Mouse (Mus musculus) cerebellum, adult 2 months (tissue): Measurements from ENCODE around the gene Amz1. TPM values are rescaled to one million over a fixed set of nuclear protein-coding genes. Genes with fewer than 3 reads are reported as not detected.

ENCODE experiments used
- DNase-seq, 2 experiments: peaks; one replicate each; pipeline ENCODE4 v3.0.0; 2021
- H3K27ac ChIP-seq: fragments of 200-500 bp; 2 replicates; pipeline ENCODE4 v1.5.1; 2012; ENCODE audit warnings: low read length, control low read depth, inconsistent platforms; ENCODE audit not compliant: insufficient read depth
- H3K27me3 ChIP-seq: fragments of 200-500 bp; 2 replicates; pipeline ENCODE4 v1.6.1; 2012; ENCODE audit warnings: inconsistent platforms, mild to moderate bottlenecking, low read length, moderate library complexity; ENCODE audit not compliant: control insufficient read depth, insufficient read depth
- H3K4me1 ChIP-seq: fragments of 200-500 bp; 2 replicates; pipeline ENCODE4 v1.6.1; 2011; ENCODE audit warnings: low read length; ENCODE audit not compliant: control insufficient read depth, insufficient read depth
- H3K4me3 ChIP-seq: fragments of 200-500 bp; replicated peaks from 2 replicates; pipeline ENCODE3; 2011; ENCODE audit warnings: mild to moderate bottlenecking, low read depth, low read length, control low read depth; ENCODE audit not compliant: insufficient read depth
- CTCF ChIP-seq: fragments of 200-500 bp; IDR thresholded peaks from 2 replicates; pipeline ENCODE4 v1.5.1; 2011; ENCODE audit warnings: low read depth, mild to moderate bottlenecking, control low read depth, low read length, moderate library complexity, borderline replicate concordance; ENCODE audit not compliant: insufficient read depth
- POLR2A ChIP-seq: fragments of 200-500 bp; IDR thresholded peaks from 2 replicates; pipeline ENCODE4 v1.6.1; 2011; ENCODE audit warnings: low read length, control low read depth, borderline replicate concordance; ENCODE audit not compliant: insufficient read depth
- WGBS: fragments of 180-500 bp; shearing (Covaris S2); methylation state at CpG from one replicate; pipeline ENCODE4 v1.1.7; 2018; 5-methylcytosine and 5-hydroxymethylcytosine counted together
- polyA plus RNA-seq: library from polyadenylated mRNA; depleted of rRNA; stranded (reverse); fragments of >200 nt; gene quantifications from 2 replicates; pipeline ENCODE4 v1.2.3, GENCODE M21; 2012

Gene Amz1
- polyA plus RNA-seq, 1 experiment, result 4.6 TPM

DNA sequence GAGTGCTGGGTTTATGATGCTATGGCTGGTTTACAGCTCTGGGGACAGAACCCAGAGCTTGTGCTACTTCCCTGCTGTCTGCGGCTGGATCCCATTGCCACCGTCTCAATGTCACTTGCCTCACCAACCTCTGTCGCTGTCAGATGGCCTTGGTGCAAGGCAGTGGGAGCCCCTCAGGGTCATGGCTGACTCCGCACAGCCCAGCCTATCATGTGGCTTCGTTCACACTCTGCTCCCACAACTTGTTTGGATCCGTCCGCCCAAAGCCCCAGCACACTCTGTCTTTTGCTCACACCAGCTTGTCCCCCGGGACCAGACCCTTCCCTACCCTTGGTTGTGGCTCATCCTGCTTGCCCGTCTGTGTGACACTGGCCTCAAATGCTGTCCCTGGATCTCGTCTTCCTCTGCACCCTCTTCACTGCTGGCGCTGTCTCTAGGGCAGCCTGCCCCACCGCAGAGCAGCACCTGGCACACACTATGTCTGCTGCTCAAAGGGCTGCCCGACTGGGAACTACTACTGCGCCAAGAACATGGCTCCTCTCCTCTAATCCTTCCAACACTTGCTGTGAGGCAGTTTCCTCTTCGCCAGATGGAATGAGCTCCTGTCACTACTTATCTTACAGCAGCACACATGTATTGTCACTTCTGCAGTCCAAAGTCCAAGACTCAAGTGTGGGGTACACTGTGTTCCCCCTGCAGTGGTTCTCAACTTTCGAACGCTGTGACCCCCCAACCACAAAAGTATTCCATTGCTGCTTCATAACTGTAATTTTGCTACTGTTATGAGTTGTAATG lies 3.2 kb downstream of the Amz1 start:
- 30% methylated on average over 17 of the region's 17 CpGs for WGBS
- Histone ChIP-seq H3K4me3 (no peak overlapping the region), H3K27me3 (no peaks in the 10 kb centered on the region), H3K27ac (no peak overlapping the region), H3K4me1 (no peaks in the 10 kb centered on the region; the same call in 1 of the 2 replicates)
- DNase-seq, result no peak
- TF ChIP-seq POLR2A (no peak), CTCF (no peak)

DNA sequence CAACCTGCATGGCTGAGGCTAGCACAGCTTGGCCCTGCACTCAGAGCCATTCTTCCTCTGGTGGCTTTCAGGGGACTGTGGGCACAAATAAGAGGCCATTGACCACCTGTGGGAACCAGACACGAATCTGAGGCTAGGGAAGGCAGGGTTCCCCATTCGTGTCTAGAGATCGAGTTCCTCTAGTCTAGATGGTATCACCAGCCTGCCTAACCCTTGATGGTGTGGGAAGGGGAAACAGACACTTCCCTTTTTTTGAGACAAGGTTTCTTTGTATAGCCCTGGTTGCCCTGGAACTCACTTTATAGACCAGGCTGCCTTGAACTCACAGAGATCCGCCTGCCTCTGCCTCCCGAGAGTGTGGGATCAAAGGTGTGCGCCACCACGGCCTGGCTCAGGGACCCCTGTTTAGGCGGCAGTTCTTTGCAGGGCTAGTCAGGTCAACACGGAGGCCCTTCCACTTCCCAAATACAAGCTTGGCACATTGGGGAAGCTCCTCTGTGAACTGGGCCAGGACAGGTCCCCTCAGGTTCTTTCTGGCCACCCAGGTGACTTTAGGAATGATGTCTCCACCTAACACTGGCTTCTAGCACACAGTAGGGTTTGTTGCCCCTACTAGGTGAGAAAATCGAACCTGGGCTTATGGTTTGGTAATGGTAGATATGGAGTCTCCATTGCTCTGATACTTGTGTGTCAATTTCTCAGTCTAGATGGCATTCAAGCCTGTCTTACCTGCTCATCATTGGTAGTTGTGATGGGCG lies 7.3 kb downstream of the Amz1 start:
- Histone ChIP-seq H3K4me3 (no peak overlapping the region), H3K4me1 (peaks cover 3% of the 10 kb centered on the region; the same call in 1 of the 2 replicates), H3K27me3 (no peaks in the 10 kb centered on the region), H3K27ac (no peak overlapping the region)
- no peak for DNase-seq
- WGBS, result 91% methylated on average over 11 of the region's 11 CpGs
- TF ChIP-seq POLR2A (no peak), CTCF (no peak)

DNA sequence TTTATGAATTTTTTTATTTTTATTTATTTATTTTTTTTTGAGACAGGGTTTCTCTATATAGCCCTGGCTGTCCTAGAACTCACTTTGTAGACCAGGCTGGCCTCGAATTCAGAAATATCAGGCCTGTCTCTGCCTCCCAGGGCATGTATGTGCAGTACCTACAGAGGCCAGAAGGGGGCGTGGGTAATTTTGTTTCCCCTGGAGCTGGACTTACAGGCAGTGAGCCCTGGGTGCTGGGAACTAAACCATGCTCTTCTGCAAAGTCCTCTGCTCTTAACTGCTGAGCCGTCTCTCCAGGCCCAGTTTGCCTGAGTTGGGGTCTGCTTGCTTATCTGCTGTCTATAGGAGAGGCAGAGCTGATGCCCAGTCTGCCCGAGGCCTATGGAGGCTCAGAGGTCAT lies 8.3 kb downstream of the Amz1 start:
- no peak for DNase-seq
- Histone ChIP-seq H3K27ac (no peak overlapping the region), H3K27me3 (no peaks in the 10 kb centered on the region), H3K4me3 (no peak overlapping the region), H3K4me1 (peaks cover 3% of the 10 kb centered on the region; the same call in 1 of the 2 replicates)
- 70% methylated on average over 4 of the region's 4 CpGs for WGBS
- no peak for TF ChIP-seq POLR2A
- peak; percentile 25; the same call in 1 of the 2 replicates for TF ChIP-seq CTCF

DNA sequence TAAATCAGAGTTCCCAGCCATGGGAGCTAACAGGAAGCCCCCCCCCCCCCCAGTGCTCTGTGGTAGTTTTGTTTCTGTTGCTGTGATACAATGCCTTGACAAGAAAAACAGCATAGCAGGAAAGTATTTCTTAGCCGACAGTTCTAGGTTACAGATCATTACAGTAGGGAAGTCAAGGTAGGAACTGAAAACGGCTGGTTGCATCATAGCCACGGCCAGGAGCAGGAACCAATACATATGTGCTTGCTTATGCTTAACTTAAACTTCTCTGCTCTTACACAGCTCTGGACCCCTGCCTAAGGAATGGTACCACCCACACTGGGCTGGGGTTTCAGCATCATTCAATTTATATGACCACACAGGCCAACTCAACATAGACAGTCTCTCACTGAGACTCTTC lies 9.4 kb downstream of the Amz1 start:
- H3K4me3 ChIP-seq, result no peak overlapping the region
- no peak for DNase-seq
- no peaks in the 10 kb centered on the region for H3K27me3 ChIP-seq
- peaks cover 3% of the 10 kb centered on the region; the same call in 1 of the 2 replicates for H3K4me1 ChIP-seq
- 88% methylated on average over 3 of the region's 3 CpGs for WGBS
- H3K27ac ChIP-seq, result no peak overlapping the region
- TF ChIP-seq POLR2A (no peak), CTCF (no peak)

DNA sequence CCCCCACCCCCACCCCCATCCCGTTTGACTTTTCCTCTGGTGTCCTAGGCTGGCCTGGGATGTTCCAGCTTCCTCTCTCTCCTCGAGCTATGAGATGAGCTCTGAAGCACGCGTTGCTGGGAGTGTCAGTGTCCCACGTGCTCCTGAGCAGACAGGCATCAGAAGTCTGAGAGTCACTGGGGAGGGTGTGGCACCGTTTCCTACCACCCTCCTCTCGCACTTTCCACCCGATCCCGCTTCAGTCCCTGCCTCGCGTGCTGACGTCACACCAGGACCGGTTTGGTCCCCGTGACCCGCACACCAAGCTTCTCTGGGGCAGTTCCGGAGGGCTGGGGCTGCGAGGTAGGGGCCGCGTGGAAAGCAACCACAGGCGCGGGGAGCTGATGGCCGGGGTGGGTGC lies 11.4 kb downstream of the Amz1 start:
- Histone ChIP-seq H3K27ac (no peak overlapping the region), H3K4me3 (peak overlapping the region; percentile 34), H3K27me3 (no peaks in the 10 kb centered on the region), H3K4me1 (peaks cover 3% of the 10 kb centered on the region; the same call in 1 of the 2 replicates)
- WGBS, result 4% methylated on average over 22 of the region's 22 CpGs
- TF ChIP-seq POLR2A, result no peak
- TF ChIP-seq CTCF, result no peak
- no peak for DNase-seq

DNA sequence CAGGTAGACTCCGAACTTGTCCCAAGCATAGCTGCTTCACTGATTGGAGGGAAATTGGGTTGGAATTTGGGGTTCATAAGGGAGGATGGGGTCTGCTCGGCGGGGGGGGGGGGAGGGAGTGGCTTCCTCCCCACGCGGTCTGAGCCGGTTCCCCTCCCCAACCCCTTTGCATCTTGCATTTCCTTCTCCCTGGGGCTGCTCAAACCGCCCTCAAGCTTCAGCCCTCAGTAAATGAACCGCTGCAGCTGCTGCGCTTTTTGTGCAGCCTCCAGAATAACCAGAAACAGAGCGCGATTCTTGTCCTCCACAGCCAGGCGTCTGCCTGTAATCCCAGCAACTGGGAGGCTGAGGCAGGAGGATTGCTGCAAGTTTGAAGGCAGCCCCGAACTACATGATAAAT lies 12.2 kb downstream of the Amz1 start:
- Histone ChIP-seq H3K27ac (no peak overlapping the region), H3K4me1 (peaks cover 3% of the 10 kb centered on the region; the same call in 1 of the 2 replicates), H3K27me3 (no peaks in the 10 kb centered on the region), H3K4me3 (no peak overlapping the region)
- TF ChIP-seq CTCF, result no peak
- TF ChIP-seq POLR2A, result no peak
- no peak for DNase-seq
- WGBS, result 24% methylated on average over 13 of the region's 13 CpGs

DNA sequence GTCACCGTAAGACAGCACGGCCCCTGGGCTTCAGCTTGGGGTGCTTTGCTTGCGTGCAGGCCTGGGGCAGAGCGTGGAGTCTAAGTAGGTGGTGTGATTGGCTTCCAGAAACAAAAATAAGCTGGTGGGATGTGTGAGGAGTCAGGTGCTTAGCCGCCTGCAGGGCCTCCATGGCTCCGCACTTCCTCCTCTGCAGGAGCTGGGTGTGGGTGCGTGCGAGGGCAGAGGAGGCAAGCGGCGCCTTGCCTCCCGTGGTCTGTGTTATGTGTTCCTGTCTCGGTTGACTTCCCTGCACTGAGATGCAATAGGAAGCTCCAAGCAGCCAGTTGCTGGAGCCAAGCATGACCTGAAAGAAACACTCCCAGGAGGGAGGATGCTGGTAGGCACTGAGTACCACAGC lies 15.9 kb downstream of the Amz1 start:
- DNase-seq, result no peak
- Histone ChIP-seq H3K27ac (no peak overlapping the region), H3K4me3 (no peak overlapping the region), H3K4me1 (peaks cover 3% of the 10 kb centered on the region; the same call in 1 of the 2 replicates), H3K27me3 (no peaks in the 10 kb centered on the region)
- 77% methylated on average over 12 of the region's 12 CpGs for WGBS
- TF ChIP-seq POLR2A (no peak), CTCF (no peak)
